Mouse (Mus musculus) brain, embryonic 14.5 days (tissue): ENCODE results near the gene Pde4d.

Experiments
- CTCF ChIP-seq: fragments of 200-500 bp; IDR thresholded peaks from 2 replicates; pipeline ENCODE4 v1.5.1; 2012; ENCODE audit warnings: inconsistent platforms, mild to moderate bottlenecking, moderate library complexity, borderline replicate concordance; ENCODE audit not compliant: insufficient read depth, insufficient read length; ENCODE audit errors: extremely low read depth
- POLR2A ChIP-seq: fragments of 200-500 bp; IDR thresholded peaks from 2 replicates; pipeline ENCODE4 v1.6.1; 2012; ENCODE audit warnings: mild to moderate bottlenecking, inconsistent platforms, borderline replicate concordance; ENCODE audit not compliant: poor library complexity, insufficient read depth, insufficient read length, severe bottlenecking; ENCODE audit errors: extremely low read depth

DNA sequence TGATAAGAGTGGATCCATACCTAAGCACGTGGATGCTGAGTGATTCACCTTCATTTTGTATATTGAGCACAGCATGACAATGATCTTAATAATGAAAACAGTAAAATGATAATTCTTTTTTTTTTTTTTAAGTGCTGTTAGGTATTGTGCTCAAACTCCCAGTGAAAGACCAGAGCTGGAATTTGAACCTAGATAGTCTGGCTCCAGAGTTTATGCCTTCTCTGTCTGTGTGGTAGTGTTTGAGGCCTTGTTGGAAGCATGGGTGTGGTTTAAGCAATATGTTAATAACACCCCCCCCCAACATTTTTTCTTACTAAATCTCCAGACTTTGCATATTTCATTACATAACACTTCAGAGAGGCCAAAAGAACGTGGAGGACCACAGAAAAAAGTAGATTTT lies 44.6 kb downstream of the Pde4d start:
- TF ChIP-seq CTCF (no peak), POLR2A (no peak)
